Comparison of ENCODE assay signal across 26 mouse cellular contexts in genomic region chr4:86691290-86691689, GRCm38 (mm10). TPM values are rescaled to one million over a fixed set of nuclear protein-coding genes. Genes with fewer than 3 reads are reported as not detected.
A peak's percentile ranks its signal among the peaks of the same experiment; 100 is the strongest.
DNase-seq lines count a peak whose midpoint lies in the region; ATAC-seq and TF ChIP-seq lines count a peak whose summit lies in the region.
"Had no signal": no experiment of that assay in that cellular context is flagged by ENCODE, and none has a peak within 500 bp of the region (broad histone marks: within the 10 kb centered on the region; RNA-seq: fewer than 3 reads in every experiment).

No protein-coding gene starts in this region.

- no peaks in the 10 kb centered on the region for H3K9me3 ChIP-seq in liver, postnatal 0 days (ENCODE audit: low read length)
- H3K9me3 ChIP-seq in liver, embryonic 12.5 days (replicated peaks): no peaks in the 10 kb centered on the region
- H3K9me3 ChIP-seq in intestine, postnatal 0 days (ENCODE audit: control insufficient read depth): no peaks in the 10 kb centered on the region
- H3K9me3 ChIP-seq in hindbrain, embryonic 12.5 days (replicated peaks): no peaks in the 10 kb centered on the region
- H3K9me3 ChIP-seq: embryonic facial prominence, embryonic 12.5 days; embryonic facial prominence, embryonic 15.5 days; heart, embryonic 13.5 days; hindbrain, embryonic 15.5 days had no signal

- no peaks in the 10 kb centered on the region for H3K27me3 ChIP-seq in liver, postnatal 0 days (ENCODE audit: insufficient read depth, low read length)
- H3K27me3 ChIP-seq in liver, embryonic 12.5 days (replicated peaks): peaks cover 3% of the 10 kb centered on the region; the same call in 1 of the 2 replicates
- H3K27me3 ChIP-seq in intestine, postnatal 0 days (replicated peaks; ENCODE audit: control insufficient read depth, insufficient read depth, low read length): no peaks in the 10 kb centered on the region
- no peaks in the 10 kb centered on the region; the same call in 1 of the 2 replicates for H3K27me3 ChIP-seq in hindbrain, embryonic 12.5 days
- H3K27me3 ChIP-seq: embryonic facial prominence, embryonic 12.5 days; embryonic facial prominence, embryonic 15.5 days; heart, embryonic 13.5 days; hindbrain, embryonic 15.5 days had no signal

- peak overlapping the region; percentile 88; the same call in 1 of the 2 replicates for H3K27ac ChIP-seq in liver, postnatal 0 days (ENCODE audit: low read depth)
- H3K27ac ChIP-seq in liver, embryonic 12.5 days: no peak overlapping the region
- peak overlapping the region; percentile 99 for H3K27ac ChIP-seq in brown adipose tissue, adult 24 weeks (replicated peaks; ENCODE audit: low read depth, low read length)
- peak overlapping the region; percentile 84; the same call in 1 of the 2 replicates for H3K27ac ChIP-seq in intestine, postnatal 0 days (ENCODE audit: low read depth, low read length)
- no peak overlapping the region for H3K27ac ChIP-seq in hindbrain, embryonic 12.5 days
- H3K27ac ChIP-seq: embryonic facial prominence, embryonic 12.5 days; embryonic facial prominence, embryonic 15.5 days; heart, embryonic 13.5 days; hindbrain, embryonic 15.5 days had no signal

- H3K36me3 ChIP-seq in liver, postnatal 0 days (replicated peaks; ENCODE audit: insufficient read depth, low read length): no peaks in the 10 kb centered on the region
- no peaks in the 10 kb centered on the region for H3K36me3 ChIP-seq in liver, embryonic 12.5 days
- no peaks in the 10 kb centered on the region for H3K36me3 ChIP-seq in intestine, postnatal 0 days (ENCODE audit: control insufficient read depth, insufficient read depth)
- H3K36me3 ChIP-seq in hindbrain, embryonic 12.5 days: no peaks in the 10 kb centered on the region
- H3K36me3 ChIP-seq: embryonic facial prominence, embryonic 12.5 days; embryonic facial prominence, embryonic 15.5 days; heart, embryonic 13.5 days; hindbrain, embryonic 15.5 days had no signal

- H3K4me3 ChIP-seq in liver, postnatal 0 days (ENCODE audit: low read depth, low read length): no peak overlapping the region
- H3K4me3 ChIP-seq in liver, embryonic 12.5 days: no peak overlapping the region
- H3K4me3 ChIP-seq in brown adipose tissue, adult 24 weeks (ENCODE audit: insufficient read depth, low read depth, low read length): no peak overlapping the region
- H3K4me3 ChIP-seq in intestine, postnatal 0 days (ENCODE audit: low read depth, low read length): no peak overlapping the region
- no peak overlapping the region for H3K4me3 ChIP-seq in hindbrain, embryonic 12.5 days
- H3K4me3 ChIP-seq: embryonic facial prominence, embryonic 12.5 days; embryonic facial prominence, embryonic 15.5 days; gastrocnemius, adult 2 months; heart, embryonic 13.5 days; hindbrain, embryonic 15.5 days had no signal

- no peak overlapping the region for H3K4me2 ChIP-seq in liver, postnatal 0 days (ENCODE audit: low read depth, low read length)
- no peak overlapping the region for H3K4me2 ChIP-seq in liver, embryonic 12.5 days
- no peak overlapping the region for H3K4me2 ChIP-seq in intestine, postnatal 0 days (replicated peaks; ENCODE audit: low read depth)
- H3K4me2 ChIP-seq in hindbrain, embryonic 12.5 days (replicated peaks): no peak overlapping the region
- H3K4me2 ChIP-seq: embryonic facial prominence, embryonic 12.5 days; embryonic facial prominence, embryonic 15.5 days; heart, embryonic 13.5 days; hindbrain, embryonic 15.5 days had no signal

- 77% methylated on average over 4 of the region's 4 CpGs for WGBS in liver, postnatal 0 days (ENCODE audit: insufficient replicate concordance)
- 67% methylated on average over 4 of the region's 4 CpGs for WGBS in liver, embryonic 12.5 days (ENCODE audit: insufficient replicate concordance)
- whole genome bisulfite sequencing in intestine, postnatal 0 days: 52% methylated on average over 4 of the region's 4 CpGs
- 77% methylated on average over 4 of the region's 4 CpGs for WGBS in hindbrain, embryonic 12.5 days

- H3K9ac ChIP-seq in liver, postnatal 0 days (replicated peaks): no peak overlapping the region
- H3K9ac ChIP-seq in liver, embryonic 12.5 days: no peak overlapping the region
- H3K9ac ChIP-seq in intestine, postnatal 0 days (ENCODE audit: low read depth, low read length): no peak overlapping the region; the same call in 1 of the 2 replicates
- no peak overlapping the region for H3K9ac ChIP-seq in hindbrain, embryonic 12.5 days
- H3K9ac ChIP-seq: embryonic facial prominence, embryonic 12.5 days; embryonic facial prominence, embryonic 15.5 days; forebrain, postnatal 0 days; heart, embryonic 13.5 days; hindbrain, embryonic 15.5 days had no signal

- no peak for TF ChIP-seq CTCF in liver, postnatal 0 days (IDR thresholded peaks at IDR 0.05; ENCODE audit: low read depth)
- TF ChIP-seq CTCF in intestine, postnatal 0 days (IDR thresholded peaks at IDR 0.05; ENCODE audit: low read depth): no peak

- peaks cover 24% of the 10 kb centered on the region for H3K4me1 ChIP-seq in liver, postnatal 0 days (ENCODE audit: insufficient read depth)
- peaks cover 29% of the 10 kb centered on the region for H3K4me1 ChIP-seq in liver, embryonic 12.5 days
- peaks cover 26% of the 10 kb centered on the region for H3K4me1 ChIP-seq in brown adipose tissue, adult 24 weeks (ENCODE audit: control insufficient read depth, insufficient read depth, insufficient read length, low read length)
- peaks cover 6% of the 10 kb centered on the region; the same call in 1 of the 2 replicates for H3K4me1 ChIP-seq in intestine, postnatal 0 days (replicated peaks; ENCODE audit: control insufficient read depth, insufficient read depth, low read length)
- no peaks in the 10 kb centered on the region for H3K4me1 ChIP-seq in hindbrain, embryonic 12.5 days
- H3K4me1 ChIP-seq: embryonic facial prominence, embryonic 12.5 days; embryonic facial prominence, embryonic 15.5 days; hindbrain, embryonic 15.5 days had no signal

- peak; percentile 4 for DNase-seq in embryo, embryonic 10.5 days (ENCODE audit: low spot score)
- no peak for DNase-seq in embryo, embryonic 10 days (ENCODE audit: low spot score)
- DNase-seq in liver, postnatal 0 days: no peak
- DNase-seq in spleen, postnatal 4 days (ENCODE audit: low spot score in 2 of 2): no peak
- DNase-seq: adrenal gland, adult 8-10 months; adrenal gland, postnatal 36 days; cerebellum, adult 11 months; cerebellum, adult 2 months; cerebellum, adult 9-11 months; cerebellum, postnatal 36 days; forebrain, postnatal 0 days; gastrocnemius, adult 2 months; gastrocnemius, postnatal 14 days; heart, adult 18-20 months; heart, postnatal 14 days; heart, postnatal 4 days had no signal

- TF ChIP-seq EP300 in liver, postnatal 0 days (IDR thresholded peaks at IDR 0.05; ENCODE audit: low read depth): no peak

- ATAC-seq in liver, postnatal 0 days: no peak
- ATAC-seq in liver, embryonic 12.5 days: no peak
- ATAC-seq in intestine, postnatal 0 days: no peak
- no peak for ATAC-seq in hindbrain, embryonic 12.5 days (ENCODE audit: low FRiP score)
- ATAC-seq: activated CD4-positive, CD25-positive, alpha-beta regulatory T cell, adult 4 months; forebrain, embryonic 14.5 days; forebrain, postnatal 0 days had no signal

RNA-seq across cellular contexts. Expression of gene Plin2, which starts 21.4 kb away (rescaled TPM):
- 451 and 487 TPM in 2 replicates for polyA plus RNA-seq in liver, postnatal 0 days (2015; fragmentation: Nextera tagmentation; extraction: Ambion mirVana)
- polyA plus RNA-seq in liver, embryonic 12.5 days (2016; fragmentation: Nextera tagmentation; extraction: Ambion mirVana): 129 and 134 TPM in 2 replicates
- polyA plus RNA-seq in brown adipose tissue, adult 24 weeks (2012; ENCODE audit: insufficient read depth, insufficient read length, missing spikeins): 969 and 1,325 TPM in 2 replicates
- polyA plus RNA-seq in intestine, postnatal 0 days (2015; fragmentation: Nextera tagmentation; extraction: Ambion mirVana): 500 and 531 TPM in 2 replicates
- 62.3 and 62.4 TPM in 2 replicates for polyA plus RNA-seq in hindbrain, embryonic 12.5 days (2016; fragmentation: Nextera tagmentation; extraction: Ambion mirVana)

RNA-seq across cellular contexts. Expression of gene Dennd4c, which starts 57.1 kb away (rescaled TPM):
- 1.4 and 1.8 TPM in 2 replicates for polyA plus RNA-seq in liver, postnatal 0 days (2015; fragmentation: Nextera tagmentation; extraction: Ambion mirVana)
- 4.9 and 6.9 TPM in 2 replicates for polyA plus RNA-seq in liver, embryonic 12.5 days (2016; fragmentation: Nextera tagmentation; extraction: Ambion mirVana)
- 13.7 and 14.5 TPM in 2 replicates for polyA plus RNA-seq in brown adipose tissue, adult 24 weeks (2012; ENCODE audit: insufficient read depth, insufficient read length, missing spikeins)
- 3.2 and 3.8 TPM in 2 replicates for polyA plus RNA-seq in intestine, postnatal 0 days (2015; fragmentation: Nextera tagmentation; extraction: Ambion mirVana)
- 6.0 and 6.7 TPM in 2 replicates for polyA plus RNA-seq in hindbrain, embryonic 12.5 days (2016; fragmentation: Nextera tagmentation; extraction: Ambion mirVana)

Comparison
In these comparisons a context has a peak if more than half of its experiments do, and no peak if none do; other contexts are left out.
1. H3K27ac ChIP-seq: peak in liver, postnatal 0 days (single experiment), brown adipose tissue, adult 24 weeks (single experiment) and intestine, postnatal 0 days (single experiment); none in liver, embryonic 12.5 days (single experiment) and hindbrain, embryonic 12.5 days (single experiment).